Mouse (Mus musculus): Measurements from ENCODE around the gene Wipf1. TPM values are rescaled to one million over a fixed set of nuclear protein-coding genes. Genes with fewer than 3 reads are reported as not detected.

Wipf1 gene
- total and polyA plus RNA-seq, 2 experiments from 2014 or later = 1.7 to 2.9 TPM

DNA sequence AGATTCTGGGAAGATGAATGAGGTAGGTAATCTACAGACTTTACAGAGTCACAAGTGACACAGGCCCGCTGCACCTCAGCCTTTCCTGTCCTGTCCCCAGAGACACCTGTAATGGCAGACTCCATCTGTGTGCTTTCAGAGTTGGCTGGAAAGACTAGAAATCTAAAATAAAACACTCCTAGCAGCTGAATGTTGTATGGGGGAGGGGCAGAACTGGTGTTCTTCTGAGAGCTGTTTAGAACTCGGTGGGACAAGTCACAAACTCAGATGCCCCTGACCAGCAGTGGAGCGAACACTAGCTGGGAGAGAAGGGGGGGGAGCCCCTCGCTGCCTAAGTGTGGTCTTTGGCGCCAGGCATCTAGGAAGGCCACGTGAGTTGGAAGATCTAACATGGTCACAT is 42.4 kb upstream of the Wipf1 start:
- no peaks in the 10 kb centered on the region for H3K36me3 ChIP-seq (replicated peaks; ENCODE audit: control insufficient read depth, insufficient read depth, low read length)
- H3K4me3 ChIP-seq (ENCODE audit: low read depth, low read length) = no peak overlapping the region
- ATAC-seq (ENCODE audit: insufficient read depth, low read depth) (no peak), DNase-seq (ENCODE audit: low spot score) (no peak)
- 69% methylated on average over 6 of the region's 6 CpGs for WGBS
- no peak overlapping the region for H3K9ac ChIP-seq (replicated peaks; ENCODE audit: low read depth, low read length)
- TF ChIP-seq CTCF (IDR thresholded peaks at IDR 0.05; ENCODE audit: low read depth) (no peak), EP300 (IDR thresholded peaks at IDR 0.05; ENCODE audit: low read depth) (no peak)
- H3K9me3 ChIP-seq (replicated peaks; ENCODE audit: control insufficient read depth, low read length) = no peaks in the 10 kb centered on the region
- H3K27ac ChIP-seq (ENCODE audit: low read depth) = no peak overlapping the region
- no peak overlapping the region for H3K4me2 ChIP-seq (ENCODE audit: low read depth, low read length)
- no peaks in the 10 kb centered on the region for H3K4me1 ChIP-seq (ENCODE audit: control insufficient read depth, insufficient read depth)
- no peaks in the 10 kb centered on the region for H3K27me3 ChIP-seq (ENCODE audit: control insufficient read depth, insufficient read depth, low read length)

DNA sequence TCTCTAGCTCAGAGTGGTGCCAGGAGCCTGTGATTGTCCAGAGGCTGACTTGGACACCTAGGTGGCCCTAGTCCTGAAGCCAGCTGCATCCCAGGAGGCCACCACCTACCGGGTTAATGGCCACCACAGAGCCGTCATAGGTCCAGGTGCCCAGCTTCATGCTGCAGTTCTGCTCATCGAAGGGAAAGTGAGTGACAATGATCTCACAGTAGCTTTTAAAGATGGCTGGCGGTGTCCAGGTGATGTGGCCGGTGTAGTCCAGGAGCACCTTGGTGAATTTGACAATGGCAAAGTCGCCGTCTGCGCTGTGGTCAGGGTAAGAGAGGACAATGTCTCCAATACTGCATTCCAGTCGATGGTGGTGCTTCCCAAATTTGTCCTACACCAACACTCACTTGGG is 41.8 kb upstream of the Wipf1 start:
- Histone ChIP-seq H3K9me3 (replicated peaks; ENCODE audit: control insufficient read depth, low read length) (no peaks in the 10 kb centered on the region), H3K27me3 (ENCODE audit: control insufficient read depth, insufficient read depth, low read length) (no peaks in the 10 kb centered on the region), H3K36me3 (replicated peaks; ENCODE audit: control insufficient read depth, insufficient read depth, low read length) (no peaks in the 10 kb centered on the region), H3K4me1 (ENCODE audit: control insufficient read depth, insufficient read depth) (no peaks in the 10 kb centered on the region), H3K27ac (ENCODE audit: low read depth) (no peak overlapping the region), H3K9ac (replicated peaks; ENCODE audit: low read depth, low read length) (no peak overlapping the region), H3K4me2 (ENCODE audit: low read depth, low read length) (no peak overlapping the region), H3K4me3 (ENCODE audit: low read depth, low read length) (no peak overlapping the region)
- no peak for DNase-seq (ENCODE audit: low spot score)
- ATAC-seq (ENCODE audit: insufficient read depth, low read depth) = no peak
- TF ChIP-seq EP300 (IDR thresholded peaks at IDR 0.05; ENCODE audit: low read depth) = no peak
- TF ChIP-seq CTCF (IDR thresholded peaks at IDR 0.05; ENCODE audit: low read depth) = no peak
- WGBS = 85% methylated on average over 9 of the region's 9 CpGs

DNA sequence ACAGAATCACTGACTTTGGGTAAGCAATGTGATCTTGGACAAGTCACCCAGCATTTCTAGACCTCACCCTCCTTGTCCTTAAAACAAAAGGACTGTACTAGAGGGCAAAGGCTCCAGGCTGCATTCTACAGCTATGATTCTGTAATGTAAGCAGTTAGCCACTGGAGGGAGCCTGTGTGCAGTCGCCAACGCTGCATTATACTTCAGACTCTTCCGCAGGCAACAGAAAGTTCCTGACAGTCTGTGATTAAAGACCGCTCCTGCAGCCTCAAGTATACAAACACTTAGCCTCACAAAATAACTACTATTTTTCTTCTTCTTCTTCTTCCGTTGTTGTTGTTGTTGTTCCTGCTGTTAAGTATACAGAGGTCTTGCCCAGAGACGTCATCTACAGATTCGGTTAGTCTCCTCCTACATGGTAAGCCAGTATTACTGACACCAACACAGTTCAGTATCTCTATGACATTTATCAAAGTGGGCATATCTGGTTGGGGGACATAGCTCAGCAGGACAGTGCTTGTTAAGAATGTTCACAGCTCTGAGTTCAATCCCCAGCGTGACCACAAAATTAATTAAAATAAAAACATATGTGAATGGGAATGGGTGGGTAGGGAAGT is 37.6 kb upstream of the Wipf1 start:
- no peak overlapping the region for H3K27ac ChIP-seq (ENCODE audit: low read depth)

GRCm38 (mm10) chr2:73566162-73566561 is 36.6 kb upstream of the Wipf1 start:
- DNase-seq (ENCODE audit: low spot score) (peak; percentile 34), ATAC-seq (ENCODE audit: insufficient read depth, low read depth) (no peak)
- TF ChIP-seq CTCF (IDR thresholded peaks at IDR 0.05; ENCODE audit: low read depth) (peak; percentile 38), EP300 (IDR thresholded peaks at IDR 0.05; ENCODE audit: low read depth) (no peak)

More for the DNA sequence above, 37.6 kb upstream of the Wipf1 start:
- H3K4me3 ChIP-seq (ENCODE audit: low read depth, low read length) = peak overlapping the region; percentile 38
- no peaks in the 10 kb centered on the region for H3K9me3 ChIP-seq (replicated peaks; ENCODE audit: control insufficient read depth, low read length)
- DNase-seq (ENCODE audit: low spot score) (peak; percentile 79), ATAC-seq (ENCODE audit: insufficient read depth, low read depth) (peak; percentile 75)
- TF ChIP-seq EP300 (IDR thresholded peaks at IDR 0.05; ENCODE audit: low read depth) (no peak), CTCF (IDR thresholded peaks at IDR 0.05; ENCODE audit: low read depth) (peak; percentile 88)
- no peaks in the 10 kb centered on the region for H3K36me3 ChIP-seq (replicated peaks; ENCODE audit: control insufficient read depth, insufficient read depth, low read length)
- H3K27me3 ChIP-seq (ENCODE audit: control insufficient read depth, insufficient read depth, low read length) = no peaks in the 10 kb centered on the region
- WGBS = 13% methylated on average over 8 of the region's 8 CpGs
- no peaks in the 10 kb centered on the region for H3K4me1 ChIP-seq (ENCODE audit: control insufficient read depth, insufficient read depth)
- peak overlapping the region; percentile 61 for H3K4me2 ChIP-seq (ENCODE audit: low read depth, low read length)
- no peak overlapping the region for H3K9ac ChIP-seq (replicated peaks; ENCODE audit: low read depth, low read length)

DNA sequence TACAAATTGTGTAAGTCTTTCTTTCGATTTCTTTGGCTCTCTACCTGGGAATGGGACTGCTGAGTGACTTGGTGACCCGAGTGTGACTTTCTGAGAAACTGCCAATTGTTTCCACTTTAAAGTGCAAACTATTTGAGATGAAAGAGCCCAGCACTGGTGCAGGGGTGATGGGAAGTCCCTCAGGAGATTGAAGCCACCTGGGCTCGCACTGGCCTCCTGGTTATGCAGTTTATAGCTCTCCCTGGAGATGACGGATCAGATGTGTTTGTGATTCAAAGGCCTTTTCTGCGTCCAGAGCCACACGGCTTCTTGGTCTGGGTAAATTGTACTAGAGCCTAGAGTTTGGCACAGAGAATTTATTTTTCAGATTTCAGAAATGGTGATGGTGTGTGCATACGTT is 34.2 kb upstream of the Wipf1 start:
- Histone ChIP-seq H3K27ac (ENCODE audit: low read depth) (no peak overlapping the region), H3K4me3 (ENCODE audit: low read depth, low read length) (no peak overlapping the region), H3K4me2 (ENCODE audit: low read depth, low read length) (no peak overlapping the region), H3K9me3 (replicated peaks; ENCODE audit: control insufficient read depth, low read length) (no peaks in the 10 kb centered on the region), H3K27me3 (ENCODE audit: control insufficient read depth, insufficient read depth, low read length) (no peaks in the 10 kb centered on the region), H3K36me3 (replicated peaks; ENCODE audit: control insufficient read depth, insufficient read depth, low read length) (no peaks in the 10 kb centered on the region), H3K4me1 (ENCODE audit: control insufficient read depth, insufficient read depth) (no peaks in the 10 kb centered on the region), H3K9ac (replicated peaks; ENCODE audit: low read depth, low read length) (no peak overlapping the region)
- no peak for TF ChIP-seq EP300 (IDR thresholded peaks at IDR 0.05; ENCODE audit: low read depth)
- TF ChIP-seq CTCF (IDR thresholded peaks at IDR 0.05; ENCODE audit: low read depth) = no peak
- ATAC-seq (ENCODE audit: insufficient read depth, low read depth) (no peak), DNase-seq (ENCODE audit: low spot score) (no peak)
- 62% methylated on average over 7 of the region's 7 CpGs for WGBS

More at GRCm38 (mm10) chr2:73566162-73566561, 36.6 kb upstream of the Wipf1 start:
- Histone ChIP-seq H3K36me3 (replicated peaks; ENCODE audit: control insufficient read depth, insufficient read depth, low read length) (no peaks in the 10 kb centered on the region), H3K4me3 (ENCODE audit: low read depth, low read length) (no peak overlapping the region), H3K27me3 (ENCODE audit: control insufficient read depth, insufficient read depth, low read length) (no peaks in the 10 kb centered on the region), H3K4me2 (ENCODE audit: low read depth, low read length) (no peak overlapping the region), H3K9me3 (replicated peaks; ENCODE audit: control insufficient read depth, low read length) (no peaks in the 10 kb centered on the region), H3K4me1 (ENCODE audit: control insufficient read depth, insufficient read depth) (no peaks in the 10 kb centered on the region), H3K27ac (ENCODE audit: low read depth) (no peak overlapping the region), H3K9ac (replicated peaks; ENCODE audit: low read depth, low read length) (no peak overlapping the region)
- WGBS = 15% methylated on average over 7 of the region's 7 CpGs

DNA sequence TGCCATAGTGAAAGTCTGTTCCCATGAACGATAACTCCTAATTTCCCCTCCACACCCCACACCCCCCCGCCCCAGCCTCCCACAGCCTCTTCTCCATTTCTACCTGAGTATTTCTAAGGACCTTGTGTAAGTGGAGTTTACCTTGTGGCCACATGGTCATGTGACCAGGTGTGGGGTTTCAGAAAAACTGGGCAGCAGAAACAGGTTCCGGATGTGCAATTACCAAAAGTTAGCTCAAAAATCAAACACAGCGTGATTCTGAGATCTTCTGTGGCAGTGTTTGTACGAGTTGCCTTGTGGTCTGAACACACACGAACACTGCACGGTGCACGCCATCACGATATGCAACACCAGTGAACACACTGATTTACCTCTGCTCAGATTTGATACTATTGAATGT is 33.1 kb upstream of the Wipf1 start:
- H3K9me3 ChIP-seq (replicated peaks; ENCODE audit: control insufficient read depth, low read length) = no peaks in the 10 kb centered on the region
- H3K4me3 ChIP-seq (ENCODE audit: low read depth, low read length) = no peak overlapping the region
- H3K36me3 ChIP-seq (replicated peaks; ENCODE audit: control insufficient read depth, insufficient read depth, low read length) = no peaks in the 10 kb centered on the region
- no peak overlapping the region for H3K27ac ChIP-seq (ENCODE audit: low read depth)
- H3K4me2 ChIP-seq (ENCODE audit: low read depth, low read length) = no peak overlapping the region
- ATAC-seq (ENCODE audit: insufficient read depth, low read depth) (no peak), DNase-seq (ENCODE audit: low spot score) (no peak)
- H3K9ac ChIP-seq (replicated peaks; ENCODE audit: low read depth, low read length) = no peak overlapping the region
- H3K4me1 ChIP-seq (ENCODE audit: control insufficient read depth, insufficient read depth) = no peaks in the 10 kb centered on the region
- no peak for TF ChIP-seq EP300 (IDR thresholded peaks at IDR 0.05; ENCODE audit: low read depth)
- no peak for TF ChIP-seq CTCF (IDR thresholded peaks at IDR 0.05; ENCODE audit: low read depth)
- H3K27me3 ChIP-seq (ENCODE audit: control insufficient read depth, insufficient read depth, low read length) = no peaks in the 10 kb centered on the region
- 93% methylated on average over 9 of the region's 9 CpGs for WGBS

All from heart, postnatal 0 days (tissue).